Mouse (Mus musculus) erythroid progenitor cell, adult 5-6 weeks (primary cell): Measurements from ENCODE around the gene Mfap1b. TPM values are rescaled to one million over a fixed set of nuclear protein-coding genes. Genes with fewer than 3 reads are reported as not detected.
"Not testable (repeated sequence)": the region's sequence is repeated elsewhere in the genome, so short reads cannot be mapped to it uniquely, and the experiment has no call there.

Source experiments
- ATAC-seq: replicated peaks from 2 replicates; pipeline ENCODE4 v1.8.0; 2016; ENCODE audit warnings: moderate number of reproducible peaks, mild to moderate bottlenecking, moderate TSS enrichment, inconsistent platforms; ENCODE audit not compliant: poor library complexity, low FRiP score, severe bottlenecking
- total RNA-seq, 2 experiments: library from RNA; stranded (forward) in 1 of 2; stranded (reverse) in 1 of 2; fragments of 150-400 nt in 1 of 2; fragments of 186-747, 209-891 nt in 1 of 2; gene quantifications; 2 replicates each; pipeline versions ENCODE4 v1.2.3 to v1.2.4; 2015 to 2017; ENCODE audit warnings: low replicate concordance in 2 of 2

Gene Mfap1b
- 23.4 and 25.6 TPM in 2 replicates for total RNA-seq (2015; ENCODE audit: low replicate concordance)
- total RNA-seq (2017; ENCODE audit: low replicate concordance): 19.3 and 32.9 TPM in 2 replicates

- peak; percentile 98 for ATAC-seq
Measured at GRCm38 (mm10) chr2:121473301-121474179, at the start of gene Mfap1b. Gene Mfap1b (minus strand): TSS chr2:121474067.

- ATAC-seq: not testable (repeated sequence)
Measured at GRCm38 (mm10) chr2:121522830-121523229, 49.0 kb upstream of the Mfap1b start.

GRCm38 (mm10) chr2:121522006-121522405 is 48.1 kb upstream of the Mfap1b start:
- ATAC-seq: no peak

- not testable (repeated sequence) for ATAC-seq
Measured at GRCm38 (mm10) chr2:121518711-121519110, 44.8 kb upstream of the Mfap1b start.

- ATAC-seq: no peak
Measured at GRCm38 (mm10) chr2:121518106-121518505, 44.2 kb upstream of the Mfap1b start.

- ATAC-seq: no peak
Measured at GRCm38 (mm10) chr2:121514211-121514610, 40.3 kb upstream of the Mfap1b start.

GRCm38 (mm10) chr2:121512991-121513765 is 39.3 kb upstream of the Mfap1b start:
- not testable (repeated sequence) for ATAC-seq

GRCm38 (mm10) chr2:121511401-121511800 is 37.5 kb upstream of the Mfap1b start:
- no peak for ATAC-seq

- ATAC-seq: peak; percentile 67
Measured at GRCm38 (mm10) chr2:121509584-121509983, 35.7 kb upstream of the Mfap1b start.

- ATAC-seq: no peak
Measured at GRCm38 (mm10) chr2:121507951-121508330, 34.1 kb upstream of the Mfap1b start.

- ATAC-seq: no peak
Measured at GRCm38 (mm10) chr2:121507173-121507950, 33.5 kb upstream of the Mfap1b start.

- peak; percentile 94 for ATAC-seq
Measured at GRCm38 (mm10) chr2:121505942-121506882, 32.3 kb upstream of the Mfap1b start, which contains the start of the genes Mfap1a and Wdr76. Gene Mfap1a (minus strand): TSS chr2:121506665. Gene Wdr76 (plus strand): TSS chr2:121506723.

GRCm38 (mm10) chr2:121501550-121501949 is 27.7 kb upstream of the Mfap1b start:
- not testable (repeated sequence) for ATAC-seq

- ATAC-seq: not testable (repeated sequence)
Measured at GRCm38 (mm10) chr2:121484403-121484802, 10.5 kb upstream of the Mfap1b start.

- no peak for ATAC-seq
Measured at GRCm38 (mm10) chr2:121483576-121483975, 9.7 kb upstream of the Mfap1b start.

- ATAC-seq: peak; percentile 71
Measured at GRCm38 (mm10) chr2:121480916-121481315, 7.0 kb upstream of the Mfap1b start.

GRCm38 (mm10) chr2:121480498-121480897 is 6.6 kb upstream of the Mfap1b start:
- ATAC-seq: peak; percentile 70

- no peak for ATAC-seq
Measured at GRCm38 (mm10) chr2:121477491-121478266, 3.8 kb upstream of the Mfap1b start.
